Mouse (Mus musculus): ENCODE data around the gene Rexo4.

DNA sequence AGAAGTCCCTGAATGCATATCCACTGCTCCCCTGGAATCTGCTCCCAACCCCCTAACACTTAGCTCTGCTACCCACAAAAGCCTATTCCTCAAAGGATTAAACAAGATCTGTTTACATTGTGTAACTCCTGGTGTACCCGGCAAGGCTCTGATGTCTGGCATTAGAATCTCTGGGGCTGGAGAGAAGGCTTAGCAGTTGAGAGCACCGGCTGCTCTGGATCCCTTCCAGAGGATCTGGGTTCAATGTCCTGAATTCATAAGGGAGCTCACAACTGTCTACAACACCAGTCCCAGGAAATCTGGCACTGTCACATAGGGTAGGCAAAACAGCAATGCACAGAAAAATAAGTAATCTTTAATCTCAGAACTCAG, 6.7 kb downstream of the Rexo4 start:
- TF ChIP-seq ZC3H11A (IDR thresholded peaks at IDR 0.05; ENCODE audit: borderline replicate concordance, low read depth, low read length) (no peak), HCFC1 (IDR thresholded peaks at IDR 0.05; ENCODE audit: borderline replicate concordance, insufficient read depth, low read length) (no peak), CHD2 (IDR thresholded peaks at IDR 0.05; ENCODE audit: low read depth, low read length) (no peak), ZNF384 (IDR thresholded peaks at IDR 0.05; ENCODE audit: low read depth, low read length) (no peak), MAFK (IDR thresholded peaks at IDR 0.05; ENCODE audit: insufficient read depth, low read depth, low read length) (no peak)
